Mouse (Mus musculus) left cerebral cortex, adult 2 months (tissue): ENCODE measurements around the gene Pitx2. TPM values are rescaled to one million over a fixed set of nuclear protein-coding genes. Genes with fewer than 3 reads are reported as not detected.

Experiments used
- DNase-seq, 2 experiments: peaks; one replicate each; pipeline ENCODE4 v3.0.0; 2021 to 2022; ENCODE audit warnings: low spot score in 2 of 2, mixed read lengths in 1 of 2; ENCODE audit errors: extremely low spot score in 1 of 2
- H3K27ac ChIP-seq: fragments of 200-600 bp; 2 replicates; pipeline ENCODE4 v1.8.1; 2022
- H3K4me3 ChIP-seq: fragments of 200-600 bp; 2 replicates; pipeline ENCODE4 v1.8.1; 2022
- CTCF ChIP-seq: fragments of 200-600 bp; IDR thresholded peaks from 2 replicates; pipeline ENCODE4 v1.8.1; 2022; ENCODE audit warnings: antibody characterized with exemption, mild to moderate bottlenecking, moderate library complexity
- intact Hi-C: fragments of 180-260 bp; cut with DNase I; formaldehyde crosslinking; loops from one replicate; pipeline ENCODE4 v1.15.1; 2025
- long read RNA-seq, 2 experiments: library from polyadenylated mRNA; stranded (forward); transcript quantifications; one replicate each; pipeline ENCODE4 v2.0.0; 2021; ENCODE audit warnings: borderline mapping rate in 2 of 2
- total RNA-seq, 2 experiments: library from RNA; stranded (reverse); gene quantifications; 2 replicates each; pipeline ENCODE4 v1.2.3; 2021

Pitx2 gene
- total RNA-seq = not detected
- long read RNA-seq, experiment 1 = 0 reads
- long read RNA-seq, experiment 2 = 0 reads

GRCm38 (mm10) chr3:129199609-129200500 lies at the start of gene Pitx2:
TSS of gene Pitx2 (plus strand) at chr3:129199878.
- intact Hi-C loops = loop anchor here (2.0 to 10.0 kb wide), 3 partner anchors 15 to 1195 kb away; no protein-coding TSS in a partner anchor
- no peak for DNase-seq
- no peak for TF ChIP-seq CTCF
- H3K27ac ChIP-seq = no peak within 1 kb of the TSS
- no peak within 1 kb of the TSS for H3K4me3 ChIP-seq

GRCm38 (mm10) chr3:129150001-129150400 lies 49.7 kb upstream of the Pitx2 start:
- no peak for TF ChIP-seq CTCF
- intact Hi-C loops = no loop called here
- Histone ChIP-seq H3K4me3 (no peak overlapping the region), H3K27ac (no peak overlapping the region)
- no peak for DNase-seq

GRCm38 (mm10) chr3:129151096-129151685 lies 48.5 kb upstream of the Pitx2 start:
- Histone ChIP-seq H3K27ac (no peak overlapping the region), H3K4me3 (no peak overlapping the region)
- TF ChIP-seq CTCF = no peak
- no peak for DNase-seq
- intact Hi-C loops = no loop called here

GRCm38 (mm10) chr3:129158812-129159370 lies 40.8 kb upstream of the Pitx2 start:
- no peak for TF ChIP-seq CTCF

DNA sequence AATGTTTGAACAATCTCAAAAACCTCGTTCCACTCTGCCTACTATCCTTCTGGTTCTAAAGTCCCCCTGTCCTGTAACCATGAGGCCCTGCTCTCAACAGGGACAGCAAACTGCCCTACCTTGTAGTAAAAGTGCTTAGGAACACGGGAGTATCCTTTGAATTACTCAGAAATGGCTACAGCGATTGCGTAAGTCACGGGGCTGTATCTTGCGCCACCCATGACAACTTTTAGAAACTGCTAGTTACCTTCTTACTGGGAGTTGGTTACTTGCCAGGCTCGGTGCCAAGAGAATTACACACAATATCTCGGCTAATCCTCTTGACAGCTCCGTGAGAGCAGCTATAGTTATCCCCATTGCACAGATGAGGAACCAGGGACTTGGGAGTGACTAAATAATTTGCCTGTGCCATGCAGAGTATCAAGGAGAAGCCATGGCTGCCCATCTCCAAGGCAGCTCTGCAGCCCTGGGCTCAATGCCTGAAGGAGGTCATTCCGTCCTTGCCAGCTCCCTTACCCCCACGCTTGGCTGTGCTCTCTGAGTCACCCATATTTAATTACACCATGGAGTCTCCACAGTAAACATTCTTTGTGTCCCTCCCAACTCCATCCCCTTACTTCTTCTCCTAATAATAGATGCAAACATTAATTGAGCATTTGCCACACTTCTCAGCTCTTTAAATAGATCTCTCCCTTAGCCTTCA lies 38.2 kb upstream of the Pitx2 start:
- Histone ChIP-seq H3K4me3 (no peak overlapping the region), H3K27ac (no peak overlapping the region)
- DNase-seq = no peak
- no peak for TF ChIP-seq CTCF
- intact Hi-C loops = no loop called here

More at GRCm38 (mm10) chr3:129158812-129159370, 40.8 kb upstream of the Pitx2 start:
- H3K27ac ChIP-seq = no peak overlapping the region
- no peak overlapping the region for H3K4me3 ChIP-seq
- intact Hi-C loops = no loop called here
- no peak for DNase-seq

GRCm38 (mm10) chr3:129164246-129164645 lies 35.4 kb upstream of the Pitx2 start:
- TF ChIP-seq CTCF = no peak
- no peak for DNase-seq
- intact Hi-C loops = no loop called here

GRCm38 (mm10) chr3:129165715-129166114 lies 34.0 kb upstream of the Pitx2 start:
- TF ChIP-seq CTCF = no peak
- H3K4me3 ChIP-seq = no peak overlapping the region
- H3K27ac ChIP-seq = no peak overlapping the region
- intact Hi-C loops = no loop called here
- DNase-seq = no peak

More at GRCm38 (mm10) chr3:129164246-129164645, 35.4 kb upstream of the Pitx2 start:
- H3K27ac ChIP-seq = no peak overlapping the region
- no peak overlapping the region for H3K4me3 ChIP-seq

DNA sequence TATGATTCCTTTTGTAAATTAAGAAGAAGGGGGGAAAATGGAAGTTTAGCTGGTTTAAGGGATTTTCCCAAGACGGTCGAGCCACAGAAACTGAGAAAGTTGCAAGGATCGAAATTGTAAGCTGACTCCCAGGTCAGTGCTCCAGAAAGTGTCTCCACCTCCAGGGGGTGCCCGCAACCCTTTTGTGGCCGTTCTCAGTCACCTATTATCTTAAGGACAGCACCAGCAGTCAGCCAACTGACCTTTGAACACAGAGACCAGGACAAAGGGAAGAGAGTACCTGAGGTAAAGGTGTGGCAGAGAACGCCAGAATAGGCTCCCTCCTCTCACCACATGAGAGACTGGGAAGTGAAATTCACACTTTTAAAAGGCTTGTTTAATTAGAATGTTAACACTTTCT lies 33.0 kb upstream of the Pitx2 start:
- TF ChIP-seq CTCF = no peak
- intact Hi-C loops = no loop called here
- DNase-seq = no peak

GRCm38 (mm10) chr3:129170416-129170815 lies 29.3 kb upstream of the Pitx2 start:
- no peak for DNase-seq
- H3K27ac ChIP-seq = no peak overlapping the region
- no peak overlapping the region for H3K4me3 ChIP-seq
- intact Hi-C loops = no loop called here
- TF ChIP-seq CTCF = no peak

More for the DNA sequence above, 33.0 kb upstream of the Pitx2 start:
- Histone ChIP-seq H3K4me3 (no peak overlapping the region), H3K27ac (no peak overlapping the region)

DNA sequence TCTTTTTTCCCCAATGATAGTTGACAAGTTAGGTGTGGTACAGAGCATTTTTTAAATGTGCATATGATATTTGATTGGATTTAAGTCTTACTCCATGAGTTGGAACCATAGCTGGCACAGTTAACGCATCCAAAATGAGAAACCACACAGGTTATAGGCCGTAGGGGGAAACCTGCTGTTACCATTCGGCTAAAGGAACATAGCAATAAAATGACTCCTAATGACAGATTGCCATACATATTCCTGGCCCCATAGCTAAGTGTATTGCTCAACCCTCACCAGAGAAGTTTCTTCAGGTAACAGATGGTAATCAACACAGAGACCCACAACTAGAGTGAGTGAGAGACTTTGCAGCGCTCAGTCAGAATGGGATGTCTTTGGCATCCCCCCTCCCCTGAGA lies 27.9 kb upstream of the Pitx2 start:
- DNase-seq = no peak
- Histone ChIP-seq H3K27ac (no peak overlapping the region), H3K4me3 (no peak overlapping the region)
- intact Hi-C loops = no loop called here
- no peak for TF ChIP-seq CTCF

GRCm38 (mm10) chr3:129194436-129194835 lies 5.2 kb upstream of the Pitx2 start:
- TF ChIP-seq CTCF = no peak
- H3K4me3 ChIP-seq = no peak overlapping the region
- no peak for DNase-seq
- intact Hi-C loops = no loop called here
- no peak overlapping the region for H3K27ac ChIP-seq

GRCm38 (mm10) chr3:129195036-129195435 lies 4.6 kb upstream of the Pitx2 start:
- no peak for TF ChIP-seq CTCF
- DNase-seq = no peak
- Histone ChIP-seq H3K4me3 (no peak overlapping the region), H3K27ac (no peak overlapping the region)
- intact Hi-C loops = no loop called here
